Mouse (Mus musculus) intestine, embryonic 15.5 days (tissue): ENCODE results near the gene Olfr1239. TPM values are rescaled to one million over a fixed set of nuclear protein-coding genes. Genes with fewer than 3 reads are reported as not detected.

ENCODE experiments used
- ATAC-seq: fragments of 200-750 bp; cut with Nextera tagmentation; 2 replicates; pipeline ENCODE4 v1.8.0; 2017; ENCODE audit warnings: moderate TSS enrichment, moderate library complexity
- H3K27ac ChIP-seq: fragments of 300-500 bp; sonication (generic); 2 replicates; pipeline ENCODE4 v1.5.1; 2015; ENCODE audit warnings: mild to moderate bottlenecking, inconsistent platforms
- H3K27me3 ChIP-seq: fragments of 300-500 bp; sonication (generic); replicated peaks from 2 replicates; pipeline ENCODE4 v1.6.1; 2015; ENCODE audit warnings: inconsistent platforms
- H3K36me3 ChIP-seq: fragments of 300-500 bp; sonication (generic); 2 replicates; pipeline ENCODE4 v1.6.1; 2015; ENCODE audit warnings: inconsistent platforms
- H3K4me1 ChIP-seq: fragments of 300-500 bp; sonication (generic); replicated peaks from 2 replicates; pipeline ENCODE4 v1.6.1; 2015; ENCODE audit warnings: inconsistent platforms
- H3K4me2 ChIP-seq: fragments of 300-500 bp; sonication (generic); replicated peaks from 2 replicates; pipeline ENCODE4 v1.6.1; 2015; ENCODE audit warnings: mild to moderate bottlenecking, inconsistent platforms
- H3K4me3 ChIP-seq: fragments of 300-500 bp; sonication (generic); replicated peaks from 2 replicates; pipeline ENCODE4 v1.5.1; 2015; ENCODE audit warnings: inconsistent platforms
- H3K9ac ChIP-seq: fragments of 300-500 bp; sonication (generic); 2 replicates; pipeline ENCODE4 v1.6.1; 2015; ENCODE audit warnings: inconsistent platforms
- H3K9me3 ChIP-seq: fragments of 300-500 bp; sonication (generic); 2 replicates; pipeline ENCODE4 v1.6.1; 2016; ENCODE audit warnings: inconsistent platforms
- WGBS: fragments of 180-500 bp; shearing (Covaris S2); methylation state at CpG from one replicate; pipeline ENCODE4 v1.1.7; 2015; 5-methylcytosine and 5-hydroxymethylcytosine counted together
- polyA plus RNA-seq: library from polyadenylated mRNA; unstranded; fragments of >200 nt; fragmentation: Nextera tagmentation; extraction: Ambion mirVana; gene quantifications from 2 replicates; pipeline ENCODE4 v1.2.1, GENCODE M21; 2015

Olfr1239 gene
- polyA plus RNA-seq: not detected in 2 replicates

DNA sequence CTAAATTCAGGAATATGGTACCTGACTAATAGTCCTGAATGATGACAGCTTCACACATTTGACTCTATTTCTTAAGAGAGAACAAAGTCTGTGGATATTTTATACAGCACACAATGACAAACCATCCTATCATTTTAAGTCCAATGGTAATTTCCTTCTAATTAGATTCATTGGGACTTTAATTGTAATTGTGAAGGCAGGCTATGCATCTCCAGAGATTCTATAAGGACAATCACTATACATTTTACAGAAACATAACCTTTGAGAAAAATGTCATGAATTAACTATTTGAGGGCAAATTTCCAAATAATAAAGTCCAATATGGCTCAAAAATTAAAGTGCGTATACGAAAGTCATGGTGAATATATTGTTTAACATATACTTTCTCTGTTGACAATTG lies at the start of gene Olfr1239:
Gene Olfr1239, minus strand, starts transcription at position 101 of the 400 bp plus-strand sequence.
- H3K4me3 ChIP-seq: no peak within 1 kb of the TSS
- H3K27me3 ChIP-seq: no peaks in the 10 kb centered on the region
- H3K9me3 ChIP-seq: no peaks in the 10 kb centered on the region
- H3K4me1 ChIP-seq: no peaks in the 10 kb centered on the region
- H3K27ac ChIP-seq: no peak within 1 kb of the TSS
- H3K9ac ChIP-seq: no peak within 1 kb of the TSS
- H3K4me2 ChIP-seq: no peak within 1 kb of the TSS
- no peak for ATAC-seq
- 88% methylated on average over 2 of the region's 2 CpGs for WGBS
- H3K36me3 ChIP-seq: no peaks in the 10 kb centered on the region

DNA sequence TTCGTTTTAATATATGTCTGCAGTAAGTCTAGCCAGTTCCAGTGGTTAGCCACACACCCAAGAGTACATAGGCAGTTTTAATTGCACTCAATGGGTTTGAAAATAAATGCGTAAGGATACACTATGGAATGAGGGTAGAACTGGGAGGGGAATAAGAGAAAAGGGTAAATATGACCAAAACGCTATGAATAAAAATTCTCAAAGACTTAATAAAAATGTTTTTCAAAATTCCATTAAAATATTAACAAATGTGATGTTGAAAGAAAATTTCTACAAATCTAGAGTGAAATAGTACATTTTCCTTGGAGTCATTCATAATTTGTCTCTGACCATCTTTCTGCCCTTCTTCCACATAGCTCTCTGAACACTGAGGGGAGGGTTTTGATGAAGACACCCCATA lies 22.7 kb upstream of the Olfr1239 start, which contains the start of gene Olfr1240:
Gene Olfr1240, minus strand, starts transcription at position 101 of the 400 bp plus-strand sequence.
- no peak for ATAC-seq
- Histone ChIP-seq H3K9me3 (no peaks in the 10 kb centered on the region), H3K4me1 (no peaks in the 10 kb centered on the region), H3K9ac (no peak within 1 kb of the TSS), H3K4me2 (no peak within 1 kb of the TSS), H3K27ac (no peak within 1 kb of the TSS), H3K27me3 (no peaks in the 10 kb centered on the region), H3K4me3 (no peak within 1 kb of the TSS), H3K36me3 (no peaks in the 10 kb centered on the region)
- WGBS: 84% methylated on average over 3 of the region's 3 CpGs

- no peaks in the 10 kb centered on the region for H3K9me3 ChIP-seq
- H3K4me3 ChIP-seq: no peak overlapping the region
- no peak overlapping the region for H3K9ac ChIP-seq
- no peak overlapping the region for H3K4me2 ChIP-seq
- no peaks in the 10 kb centered on the region for H3K36me3 ChIP-seq
- no peak overlapping the region for H3K27ac ChIP-seq
- ATAC-seq: peak; percentile 67
- no peaks in the 10 kb centered on the region for H3K4me1 ChIP-seq
- no peaks in the 10 kb centered on the region for H3K27me3 ChIP-seq
- 74% methylated on average over 1 of the region's 1 CpGs for WGBS
Measured at GRCm38 (mm10) chr2:89414557-89414956, 5.7 kb downstream of the Olfr1239 start.

- no peak within 1 kb of the TSS for H3K9ac ChIP-seq
Measured at GRCm38 (mm10) chr2:89409576-89409975, 10.6 kb downstream of the Olfr1239 start, which contains the start of gene Olfr1238. TSS of gene Olfr1238 (minus strand) at chr2:89409676.

GRCm38 (mm10) chr2:89400882-89401281 lies 19.3 kb downstream of the Olfr1239 start:
- peak; percentile 77 for ATAC-seq
- H3K4me2 ChIP-seq: no peak overlapping the region
- H3K9me3 ChIP-seq: no peaks in the 10 kb centered on the region
- 51% methylated on average over 1 of the region's 1 CpGs for WGBS
- H3K27ac ChIP-seq: no peak overlapping the region
- H3K27me3 ChIP-seq: no peaks in the 10 kb centered on the region
- H3K4me3 ChIP-seq: no peak overlapping the region
- no peaks in the 10 kb centered on the region for H3K4me1 ChIP-seq
- H3K36me3 ChIP-seq: no peaks in the 10 kb centered on the region
- no peak overlapping the region for H3K9ac ChIP-seq

More at GRCm38 (mm10) chr2:89409576-89409975, 10.6 kb downstream of the Olfr1239 start, which contains the start of gene Olfr1238:
- Histone ChIP-seq H3K9me3 (no peaks in the 10 kb centered on the region), H3K4me2 (no peak within 1 kb of the TSS), H3K27me3 (no peaks in the 10 kb centered on the region), H3K36me3 (no peaks in the 10 kb centered on the region), H3K4me3 (no peak within 1 kb of the TSS), H3K27ac (no peak within 1 kb of the TSS), H3K4me1 (no peaks in the 10 kb centered on the region)
- no peak for ATAC-seq
- 92% methylated on average over 2 of the region's 2 CpGs for WGBS

Other genes starting within 250 kb of the Olfr1239 start
- gene Olfr1225, start 245.7 kb downstream of the Olfr1239 start, polyA plus RNA-seq: not detected in 2 replicates
- not detected in 2 replicates for gene Olfr1226, start 220.4 kb downstream of the Olfr1239 start, polyA plus RNA-seq
- gene Olfr1228, start 166.3 kb downstream of the Olfr1239 start, polyA plus RNA-seq: not detected in 2 replicates
- not detected in 2 replicates for gene Olfr1229, start 132.4 kb downstream of the Olfr1239 start, polyA plus RNA-seq
- not detected in 2 replicates for gene Olfr1230, start 123.1 kb downstream of the Olfr1239 start, polyA plus RNA-seq
- not detected in 2 replicates for gene Olfr1231, start 113.3 kb downstream of the Olfr1239 start, polyA plus RNA-seq
- not detected in 2 replicates for gene Olfr1232, start 90.7 kb downstream of the Olfr1239 start, polyA plus RNA-seq
- gene Olfr1233, start 78.0 kb downstream of the Olfr1239 start, polyA plus RNA-seq: not detected in 2 replicates
- gene Olfr1234, start 55.5 kb downstream of the Olfr1239 start, polyA plus RNA-seq: not detected in 2 replicates
- not detected in 2 replicates for gene Olfr1238, start 10.7 kb downstream of the Olfr1239 start, polyA plus RNA-seq
- not detected in 2 replicates for gene Olfr1240, start 22.6 kb upstream of the Olfr1239 start, polyA plus RNA-seq
- gene Olfr1241, start 66.7 kb upstream of the Olfr1239 start, polyA plus RNA-seq: not detected in 2 replicates
- gene Olfr1242, start 77.9 kb upstream of the Olfr1239 start, polyA plus RNA-seq: not detected in 2 replicates
- not detected in 2 replicates for gene Olfr1243, start 111.1 kb upstream of the Olfr1239 start, polyA plus RNA-seq
- not detected in 2 replicates for gene Olfr1245, start 158.0 kb upstream of the Olfr1239 start, polyA plus RNA-seq
- gene Olfr1246, start 172.8 kb upstream of the Olfr1239 start, polyA plus RNA-seq: not detected in 2 replicates
- gene Olfr1247, start 193.7 kb upstream of the Olfr1239 start, polyA plus RNA-seq: not detected in 2 replicates
- not detected in 2 replicates for gene Olfr1248, start 197.8 kb upstream of the Olfr1239 start, polyA plus RNA-seq
- gene Olfr1249, start 214.6 kb upstream of the Olfr1239 start, polyA plus RNA-seq: not detected in 2 replicates
- gene Olfr1250, start 241.1 kb upstream of the Olfr1239 start, polyA plus RNA-seq: not detected in 2 replicates